Mouse (Mus musculus): ENCODE measurements around the gene Rbm20. TPM values are rescaled to one million over a fixed set of nuclear protein-coding genes. Genes with fewer than 3 reads are reported as not detected.

The Rbm20 gene
- total and polyA plus RNA-seq, 2 experiments from 2014 or later = 0.86 to 1.9 TPM

DNA sequence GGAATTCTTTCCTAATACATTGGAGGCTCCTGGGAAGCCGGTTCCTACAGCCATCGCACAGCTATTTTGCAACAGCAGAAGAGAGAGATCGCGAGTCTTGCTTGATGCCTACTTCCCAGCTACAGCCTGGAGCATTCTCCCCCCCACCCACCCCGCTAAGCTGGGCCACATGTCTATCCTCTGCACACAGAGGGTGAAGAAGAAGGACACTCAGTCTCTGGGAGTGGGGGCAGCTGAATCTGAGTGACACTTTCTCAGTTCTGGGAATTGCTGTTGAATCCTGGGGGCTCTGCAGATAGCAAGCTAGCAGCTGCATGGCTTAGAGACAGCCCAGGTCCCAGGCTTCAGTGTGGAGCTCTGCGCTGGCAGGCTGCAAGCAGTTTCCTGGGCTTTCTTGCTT, 180.9 kb downstream of the Rbm20 start:
- H3K27ac ChIP-seq = no peak overlapping the region
- no peaks in the 10 kb centered on the region for H3K36me3 ChIP-seq (ENCODE audit: insufficient read depth, low read length)
- no peak for TF ChIP-seq CTCF (IDR thresholded peaks at IDR 0.05; ENCODE audit: low read depth)
- H3K9ac ChIP-seq (replicated peaks; ENCODE audit: low read length) = no peak overlapping the region
- WGBS = 58% methylated on average over 6 of the region's 6 CpGs
- DNase-seq (ENCODE audit: low spot score) (no peak), ATAC-seq (no peak)
- H3K4me3 ChIP-seq (ENCODE audit: low read length) = no peak overlapping the region
- no peaks in the 10 kb centered on the region for H3K27me3 ChIP-seq (ENCODE audit: insufficient read depth, low read length)
- no peak overlapping the region for H3K4me2 ChIP-seq (ENCODE audit: low read depth, low read length)
- H3K4me1 ChIP-seq (ENCODE audit: insufficient read depth, low read length) = peaks cover 13% of the 10 kb centered on the region
- no peaks in the 10 kb centered on the region for H3K9me3 ChIP-seq (ENCODE audit: low read length)

DNA sequence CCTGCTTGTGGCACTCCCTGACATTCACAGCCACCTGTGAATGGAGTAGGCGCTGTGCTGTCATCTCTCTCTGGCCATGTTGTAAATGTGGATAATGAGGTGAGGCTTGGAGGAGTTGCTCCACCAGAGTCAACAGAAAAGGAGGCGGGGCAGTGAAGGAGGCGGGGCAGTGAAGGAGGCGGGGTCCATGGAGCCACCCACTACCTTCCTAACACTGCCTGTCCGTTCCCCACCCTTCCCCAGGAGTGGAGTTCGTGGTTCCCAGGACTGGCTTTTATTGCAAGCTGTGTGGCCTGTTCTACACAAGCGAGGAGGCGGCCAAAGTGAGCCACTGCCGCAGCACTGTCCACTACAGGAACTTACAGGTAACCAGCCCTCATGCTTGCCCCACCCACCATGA, 182.0 kb downstream of the Rbm20 start:
- DNase-seq (ENCODE audit: low spot score) (no peak), ATAC-seq (no peak)
- H3K27ac ChIP-seq = no peak overlapping the region
- H3K4me2 ChIP-seq (ENCODE audit: low read depth, low read length) = no peak overlapping the region
- no peak for TF ChIP-seq CTCF (IDR thresholded peaks at IDR 0.05; ENCODE audit: low read depth)
- 0 out of 2 replicates have a peak, but pooled peaks cover 5% of the 10 kb centered on the region for H3K4me1 ChIP-seq (ENCODE audit: insufficient read depth, low read length)
- no peaks in the 10 kb centered on the region for H3K27me3 ChIP-seq (ENCODE audit: insufficient read depth, low read length)
- no peaks in the 10 kb centered on the region for H3K36me3 ChIP-seq (ENCODE audit: insufficient read depth, low read length)
- no peaks in the 10 kb centered on the region for H3K9me3 ChIP-seq (ENCODE audit: low read length)
- H3K4me3 ChIP-seq (ENCODE audit: low read length) = no peak overlapping the region
- 54% methylated on average over 9 of the region's 9 CpGs for WGBS
- no peak overlapping the region for H3K9ac ChIP-seq (replicated peaks; ENCODE audit: low read length)

DNA sequence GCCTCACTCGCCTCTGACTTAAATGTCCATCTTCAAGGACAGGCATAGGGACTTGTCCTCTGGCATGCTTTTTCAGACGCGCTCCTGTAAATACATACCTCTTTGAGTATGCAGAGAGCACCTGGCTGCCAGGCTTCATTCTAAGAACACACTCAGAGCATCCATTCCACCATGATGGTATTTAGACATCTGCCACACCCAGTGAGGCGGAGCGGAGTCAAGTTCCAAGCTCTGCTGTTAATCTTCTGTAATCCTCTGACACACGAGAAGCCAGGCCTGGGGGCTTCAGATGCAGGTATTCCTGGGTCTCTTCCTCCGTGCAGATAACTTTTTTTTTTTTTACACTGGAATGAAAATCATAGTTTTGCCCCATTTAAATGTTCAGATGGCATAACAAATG, 182.5 kb downstream of the Rbm20 start:
- Histone ChIP-seq H3K4me1 (ENCODE audit: insufficient read depth, low read length) (0 out of 2 replicates have a peak, but pooled peaks cover 5% of the 10 kb centered on the region), H3K36me3 (ENCODE audit: insufficient read depth, low read length) (no peaks in the 10 kb centered on the region), H3K9ac (replicated peaks; ENCODE audit: low read length) (no peak overlapping the region), H3K27me3 (ENCODE audit: insufficient read depth, low read length) (no peaks in the 10 kb centered on the region), H3K4me2 (ENCODE audit: low read depth, low read length) (no peak overlapping the region), H3K27ac (no peak overlapping the region), H3K4me3 (ENCODE audit: low read length) (no peak overlapping the region), H3K9me3 (ENCODE audit: low read length) (no peaks in the 10 kb centered on the region)
- no peak for TF ChIP-seq CTCF (IDR thresholded peaks at IDR 0.05; ENCODE audit: low read depth)
- ATAC-seq (no peak), DNase-seq (ENCODE audit: low spot score) (no peak)
- 68% methylated on average over 7 of the region's 7 CpGs for WGBS

DNA sequence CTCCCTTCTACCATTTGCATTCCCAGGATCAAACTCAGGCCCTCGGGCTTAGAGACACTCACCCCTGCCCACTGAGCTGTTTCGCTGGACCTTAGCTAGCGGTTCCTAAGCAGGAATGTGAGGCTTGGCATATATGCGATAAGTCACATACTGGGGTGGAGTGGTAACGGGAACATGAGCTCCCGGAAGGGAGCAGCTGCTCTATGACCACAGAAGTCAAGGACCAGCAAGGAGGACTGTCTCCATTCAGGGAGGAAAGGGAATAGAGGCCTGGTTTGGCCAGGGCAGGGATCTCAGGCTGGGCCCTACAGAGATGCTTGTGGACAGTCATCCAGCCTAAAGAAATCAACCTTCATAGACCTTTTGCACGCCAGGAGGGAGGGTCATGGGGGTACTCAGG, 184.2 kb downstream of the Rbm20 start:
- H3K4me2 ChIP-seq (ENCODE audit: low read depth, low read length) = no peak overlapping the region
- DNase-seq (ENCODE audit: low spot score) (no peak), ATAC-seq (no peak)
- H3K9me3 ChIP-seq (ENCODE audit: low read length) = no peaks in the 10 kb centered on the region
- 82% methylated on average over 7 of the region's 7 CpGs for WGBS
- H3K4me1 ChIP-seq (ENCODE audit: insufficient read depth, low read length) = 0 out of 2 replicates have a peak, but pooled peaks cover 5% of the 10 kb centered on the region
- no peaks in the 10 kb centered on the region for H3K27me3 ChIP-seq (ENCODE audit: insufficient read depth, low read length)
- no peaks in the 10 kb centered on the region for H3K36me3 ChIP-seq (ENCODE audit: insufficient read depth, low read length)
- H3K9ac ChIP-seq (replicated peaks; ENCODE audit: low read length) = no peak overlapping the region
- H3K4me3 ChIP-seq (ENCODE audit: low read length) = no peak overlapping the region
- no peak overlapping the region for H3K27ac ChIP-seq
- no peak for TF ChIP-seq CTCF (IDR thresholded peaks at IDR 0.05; ENCODE audit: low read depth)

DNA sequence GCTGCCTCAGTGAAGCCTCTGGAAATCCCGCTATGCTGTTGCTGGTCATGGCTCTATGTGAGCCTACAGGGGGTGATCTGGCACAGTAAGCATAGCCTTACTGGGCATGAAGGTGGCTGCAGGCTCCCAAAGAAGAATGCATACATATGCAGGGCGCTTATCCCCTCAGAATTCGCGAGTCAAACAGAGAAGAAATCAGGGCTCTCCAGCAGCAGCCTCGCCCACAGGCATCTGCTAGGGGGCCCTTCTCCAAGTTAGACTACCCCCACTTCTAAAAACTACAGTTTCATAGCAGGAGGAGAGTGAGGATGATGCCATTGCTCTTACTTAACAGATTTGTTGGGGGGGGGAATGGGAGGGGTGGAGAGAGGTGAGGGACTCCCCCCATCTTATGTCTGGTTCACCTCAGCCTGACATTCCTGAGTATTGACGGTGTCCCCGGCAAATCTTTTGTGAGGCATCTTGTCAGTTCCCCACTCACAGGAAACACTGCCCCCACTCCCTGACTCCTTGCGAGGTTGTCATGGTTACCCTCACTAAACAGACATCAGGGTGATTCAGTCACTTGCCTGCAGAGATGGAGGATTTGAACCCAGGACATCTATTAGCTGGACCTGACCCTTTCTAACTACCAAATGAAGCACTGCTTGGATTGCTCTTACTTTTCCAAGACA, 185.6 kb downstream of the Rbm20 start:
- no peak overlapping the region for H3K9ac ChIP-seq (replicated peaks; ENCODE audit: low read length)
- H3K4me2 ChIP-seq (ENCODE audit: low read depth, low read length) = no peak overlapping the region
- no peak overlapping the region for H3K4me3 ChIP-seq (ENCODE audit: low read length)
- DNase-seq (ENCODE audit: low spot score) = no peak
- no peaks in the 10 kb centered on the region for H3K36me3 ChIP-seq (ENCODE audit: insufficient read depth, low read length)
- H3K9me3 ChIP-seq (ENCODE audit: low read length) = no peaks in the 10 kb centered on the region
- no peak for TF ChIP-seq CTCF (IDR thresholded peaks at IDR 0.05; ENCODE audit: low read depth)
- WGBS = 60% methylated on average over 8 of the region's 8 CpGs
- 0 out of 2 replicates have a peak, but pooled peaks cover 4% of the 10 kb centered on the region for H3K4me1 ChIP-seq (ENCODE audit: insufficient read depth, low read length)
- no peak overlapping the region for H3K27ac ChIP-seq
- no peaks in the 10 kb centered on the region for H3K27me3 ChIP-seq (ENCODE audit: insufficient read depth, low read length)
- ATAC-seq = no peak

DNA sequence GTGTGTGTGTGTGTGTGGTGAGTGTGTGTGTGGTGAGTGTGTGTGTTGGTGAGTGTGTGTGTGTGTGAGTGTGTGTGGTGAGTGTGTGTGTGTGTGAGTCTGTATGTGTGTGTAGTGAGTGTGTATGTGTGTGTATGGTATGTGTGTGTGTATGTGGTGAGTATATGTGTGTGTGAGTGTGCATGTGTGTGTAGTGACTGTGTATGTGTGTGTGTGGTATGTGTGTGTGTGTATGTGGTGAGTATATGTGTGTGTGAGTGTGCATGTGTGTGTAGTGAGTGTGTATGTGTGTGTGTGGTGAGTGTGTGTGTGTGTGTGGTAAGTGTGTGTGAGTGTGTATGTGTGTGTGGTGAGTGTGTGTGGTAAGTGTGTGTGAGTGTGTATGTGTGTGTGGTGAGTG, 190.1 kb downstream of the Rbm20 start:
- H3K36me3 ChIP-seq (ENCODE audit: insufficient read depth, low read length) = no peaks in the 10 kb centered on the region
- no peaks in the 10 kb centered on the region for H3K27me3 ChIP-seq (ENCODE audit: insufficient read depth, low read length)
- ATAC-seq = no peak
- H3K4me1 ChIP-seq (ENCODE audit: insufficient read depth, low read length) = no peaks in the 10 kb centered on the region
- no peak overlapping the region for H3K4me2 ChIP-seq (ENCODE audit: low read depth, low read length)
- H3K9ac ChIP-seq (replicated peaks; ENCODE audit: low read length) = no peak overlapping the region
- H3K9me3 ChIP-seq (ENCODE audit: low read length) = no peaks in the 10 kb centered on the region
- no peak overlapping the region for H3K4me3 ChIP-seq (ENCODE audit: low read length)
- TF ChIP-seq CTCF (IDR thresholded peaks at IDR 0.05; ENCODE audit: low read depth) = no peak
- H3K27ac ChIP-seq = no peak overlapping the region
- no peak for DNase-seq (ENCODE audit: low spot score)

DNA sequence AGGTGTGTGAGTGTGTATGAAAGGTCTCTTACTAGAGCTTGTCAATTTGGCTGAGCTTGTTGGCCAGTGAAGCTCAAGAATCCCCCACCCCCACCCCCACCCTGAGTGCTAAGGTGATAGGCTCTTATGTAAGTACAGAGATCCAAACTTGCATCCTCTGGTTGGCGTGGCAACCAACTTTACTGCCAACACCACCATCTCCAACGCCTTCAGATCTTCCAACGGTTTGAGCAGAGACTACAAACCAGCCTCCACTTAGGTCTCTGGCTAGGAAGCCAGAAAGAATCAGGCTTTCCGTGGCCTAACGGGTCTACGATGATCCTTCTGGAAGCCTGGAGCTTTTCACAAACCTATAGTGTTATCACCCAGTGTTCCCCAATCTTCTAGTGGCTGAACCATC, 191.0 kb downstream of the Rbm20 start:
- H3K36me3 ChIP-seq (ENCODE audit: insufficient read depth, low read length) = no peaks in the 10 kb centered on the region
- no peak overlapping the region for H3K9ac ChIP-seq (replicated peaks; ENCODE audit: low read length)
- ATAC-seq = no peak
- no peak overlapping the region for H3K27ac ChIP-seq
- no peak for DNase-seq (ENCODE audit: low spot score)
- no peaks in the 10 kb centered on the region for H3K9me3 ChIP-seq (ENCODE audit: low read length)
- 86% methylated on average over 6 of the region's 6 CpGs for WGBS
- no peaks in the 10 kb centered on the region for H3K4me1 ChIP-seq (ENCODE audit: insufficient read depth, low read length)
- H3K4me3 ChIP-seq (ENCODE audit: low read length) = no peak overlapping the region
- no peaks in the 10 kb centered on the region for H3K27me3 ChIP-seq (ENCODE audit: insufficient read depth, low read length)
- TF ChIP-seq CTCF (IDR thresholded peaks at IDR 0.05; ENCODE audit: low read depth) = no peak
- no peak overlapping the region for H3K4me2 ChIP-seq (ENCODE audit: low read depth, low read length)
